Mouse (Mus musculus): ENCODE data around the gene Vmn1r77. TPM values are rescaled to one million over a fixed set of nuclear protein-coding genes. Genes with fewer than 3 reads are reported as not detected.
"Not testable (repeated sequence)": the region's sequence is repeated elsewhere in the genome, so short reads cannot be mapped to it uniquely, and the experiment has no call there.

The Vmn1r77 gene
- not detected in 2 replicates for polyA plus RNA-seq (2016; fragmentation: Nextera tagmentation; extraction: Ambion mirVana)

- H3K4me1 ChIP-seq; H3K4me3 ChIP-seq; H3K27ac ChIP-seq; H3K27me3 ChIP-seq (replicated peaks); H3K9ac ChIP-seq; ATAC-seq (ENCODE audit: low FRiP score, low read depth); H3K36me3 ChIP-seq; H3K9me3 ChIP-seq; H3K4me2 ChIP-seq (replicated peaks): not testable (repeated sequence)
Observed at GRCm38 (mm10) chr7:12036452-12036851, at the start of gene Vmn1r77. Gene Vmn1r77 (plus strand): TSS chr7:12036752.

- H3K4me2 ChIP-seq (replicated peaks); H3K4me1 ChIP-seq; H3K9ac ChIP-seq; H3K4me3 ChIP-seq; ATAC-seq (ENCODE audit: low FRiP score, low read depth); H3K36me3 ChIP-seq; H3K27ac ChIP-seq; H3K27me3 ChIP-seq (replicated peaks): not testable (repeated sequence)
- WGBS = 86% methylated on average over 5 of the region's 5 CpGs
- peaks cover 55% of the 10 kb centered on the region for H3K9me3 ChIP-seq
Observed at GRCm38 (mm10) chr7:12011491-12011890, 25.1 kb upstream of the Vmn1r77 start.

GRCm38 (mm10) chr7:12012392-12012791 is 24.2 kb upstream of the Vmn1r77 start:
- H3K4me3 ChIP-seq; H3K36me3 ChIP-seq; H3K4me1 ChIP-seq; H3K4me2 ChIP-seq (replicated peaks); H3K27me3 ChIP-seq (replicated peaks); H3K27ac ChIP-seq; ATAC-seq (ENCODE audit: low FRiP score, low read depth); H3K9ac ChIP-seq: not testable (repeated sequence)
- WGBS = 90% methylated on average over 3 of the region's 3 CpGs
- H3K9me3 ChIP-seq = peaks cover 64% of the 10 kb centered on the region

- WGBS = 77% methylated on average over 4 of the region's 4 CpGs
- Histone ChIP-seq H3K36me3 (0 out of 2 replicates have a peak, but pooled peaks cover 2% of the 10 kb centered on the region), H3K9ac (no peak overlapping the region), H3K4me3 (no peak overlapping the region), H3K4me2 (replicated peaks) (no peak overlapping the region), H3K9me3 (peaks cover 69% of the 10 kb centered on the region), H3K27ac (no peak overlapping the region), H3K27me3 (replicated peaks) (no peaks in the 10 kb centered on the region), H3K4me1 (no peaks in the 10 kb centered on the region)
- ATAC-seq (ENCODE audit: low FRiP score, low read depth) = no peak
Observed at GRCm38 (mm10) chr7:12013106-12013505, 23.4 kb upstream of the Vmn1r77 start.

GRCm38 (mm10) chr7:12017829-12018228 is 18.7 kb upstream of the Vmn1r77 start:
- ATAC-seq (ENCODE audit: low FRiP score, low read depth); H3K4me1 ChIP-seq; H3K27ac ChIP-seq; H3K27me3 ChIP-seq (replicated peaks); H3K9ac ChIP-seq; H3K36me3 ChIP-seq; H3K4me2 ChIP-seq (replicated peaks); H3K4me3 ChIP-seq: not testable (repeated sequence)
- peaks cover 54% of the 10 kb centered on the region for H3K9me3 ChIP-seq
- 71% methylated on average over 2 of the region's 2 CpGs for WGBS

- H3K27me3 ChIP-seq (replicated peaks) = no peaks in the 10 kb centered on the region
- no peaks in the 10 kb centered on the region; the same call in 1 of the 2 replicates for H3K9me3 ChIP-seq
- ATAC-seq (ENCODE audit: low FRiP score, low read depth) = no peak
- H3K27ac ChIP-seq = no peak overlapping the region
- 74% methylated on average over 2 of the region's 2 CpGs for WGBS
- no peak overlapping the region for H3K9ac ChIP-seq
- no peak overlapping the region for H3K4me3 ChIP-seq
- H3K4me1 ChIP-seq = no peaks in the 10 kb centered on the region
- H3K36me3 ChIP-seq = no peaks in the 10 kb centered on the region
- no peak overlapping the region for H3K4me2 ChIP-seq (replicated peaks)
Observed at GRCm38 (mm10) chr7:12040664-12041063, 4.1 kb downstream of the Vmn1r77 start.

Other genes starting within 250 kb of the Vmn1r77 start
- not detected in 2 replicates for gene Vmn1r74, start 202.8 kb upstream of the Vmn1r77 start, polyA plus RNA-seq (2016; fragmentation: Nextera tagmentation; extraction: Ambion mirVana)
- not detected in 2 replicates for gene Vmn1r75, start 162.1 kb upstream of the Vmn1r77 start, polyA plus RNA-seq (2016; fragmentation: Nextera tagmentation; extraction: Ambion mirVana)
- not detected in 2 replicates for gene Vmn1r76, start 98.5 kb upstream of the Vmn1r77 start, polyA plus RNA-seq (2016; fragmentation: Nextera tagmentation; extraction: Ambion mirVana)
- not detected in 2 replicates for gene Vmn1r78, start 113.5 kb downstream of the Vmn1r77 start, polyA plus RNA-seq (2016; fragmentation: Nextera tagmentation; extraction: Ambion mirVana)
- not detected in 2 replicates for gene Vmn1r79, start 134.5 kb downstream of the Vmn1r77 start, polyA plus RNA-seq (2016; fragmentation: Nextera tagmentation; extraction: Ambion mirVana)
- gene Vmn1r80, start 152.5 kb downstream of the Vmn1r77 start, polyA plus RNA-seq (2016; fragmentation: Nextera tagmentation; extraction: Ambion mirVana) = not detected in 2 replicates
- not detected in 2 replicates for gene Vmn1r81, start 231.5 kb downstream of the Vmn1r77 start, polyA plus RNA-seq (2016; fragmentation: Nextera tagmentation; extraction: Ambion mirVana)